Mouse (Mus musculus) embryonic facial prominence, embryonic 14.5 days (tissue): ENCODE data around the gene Zbtb48. TPM values are rescaled to one million over a fixed set of nuclear protein-coding genes. Genes with fewer than 3 reads are reported as not detected.
A peak's percentile ranks its signal among the peaks of the same experiment; 100 is the strongest.

ENCODE experiments used
- ATAC-seq: fragments of 200-750 bp; cut with Nextera tagmentation; 2 replicates; pipeline ENCODE4 v1.8.0; 2017; ENCODE audit warnings: low read depth, moderate number of reproducible peaks, moderate TSS enrichment
- DNase-seq: peaks from one replicate; pipeline ENCODE4 v3.0.0-alpha.2; 2015; ENCODE audit warnings: low spot score
- H3K27ac ChIP-seq: fragments of 300-500 bp; sonication (generic); replicated peaks from 2 replicates; pipeline ENCODE4 v1.5.1; 2014; ENCODE audit warnings: low read depth, mild to moderate bottlenecking, low read length, moderate library complexity
- H3K27me3 ChIP-seq: fragments of 300-500 bp; sonication (generic); replicated peaks from 2 replicates; pipeline ENCODE4 v1.6.1; 2014; ENCODE audit warnings: low read length; ENCODE audit not compliant: control insufficient read depth, insufficient read depth
- H3K36me3 ChIP-seq: fragments of 300-500 bp; sonication (generic); 2 replicates; pipeline ENCODE4 v1.6.1; 2014; ENCODE audit warnings: low read length, mixed read lengths; ENCODE audit not compliant: control insufficient read depth, insufficient read depth
- H3K4me1 ChIP-seq: fragments of 300-500 bp; sonication (generic); 2 replicates; pipeline ENCODE4 v1.6.1; 2014; ENCODE audit warnings: antibody characterized with exemption, low read length; ENCODE audit not compliant: control insufficient read depth, insufficient read depth
- H3K4me2 ChIP-seq: fragments of 300-500 bp; sonication (generic); 2 replicates; pipeline ENCODE4 v1.6.1; 2014; ENCODE audit warnings: low read depth, mild to moderate bottlenecking, low read length, moderate library complexity, mixed read lengths
- H3K4me3 ChIP-seq: fragments of 300-500 bp; sonication (generic); 2 replicates; pipeline ENCODE4 v1.5.1; 2014; ENCODE audit warnings: low read depth, mild to moderate bottlenecking, low read length
- H3K9ac ChIP-seq: fragments of 300-500 bp; sonication (generic); 2 replicates; pipeline ENCODE4 v1.6.1; 2014; ENCODE audit warnings: low read depth, mild to moderate bottlenecking, low read length, moderate library complexity, mixed read lengths
- H3K9me3 ChIP-seq: fragments of 300-500 bp; sonication (generic); 2 replicates; pipeline ENCODE4 v1.6.1; 2016; ENCODE audit warnings: low read length; ENCODE audit not compliant: control insufficient read depth
- WGBS: fragments of 180-500 bp; shearing (Covaris S2); extraction: QIAGEN DNeasy Blood & Tissue Kit; methylation state at CpG from one replicate; pipeline ENCODE4 v1.1.7; 2014; 5-methylcytosine and 5-hydroxymethylcytosine counted together
- polyA plus RNA-seq: library from polyadenylated mRNA; unstranded; fragments of >200 nt; fragmentation: Nextera tagmentation; extraction: Ambion mirVana; gene quantifications from 2 replicates; pipeline ENCODE4 v1.2.1, GENCODE M21; 2014

The Zbtb48 gene
- 19.0 and 19.9 TPM in 2 replicates for polyA plus RNA-seq

DNA sequence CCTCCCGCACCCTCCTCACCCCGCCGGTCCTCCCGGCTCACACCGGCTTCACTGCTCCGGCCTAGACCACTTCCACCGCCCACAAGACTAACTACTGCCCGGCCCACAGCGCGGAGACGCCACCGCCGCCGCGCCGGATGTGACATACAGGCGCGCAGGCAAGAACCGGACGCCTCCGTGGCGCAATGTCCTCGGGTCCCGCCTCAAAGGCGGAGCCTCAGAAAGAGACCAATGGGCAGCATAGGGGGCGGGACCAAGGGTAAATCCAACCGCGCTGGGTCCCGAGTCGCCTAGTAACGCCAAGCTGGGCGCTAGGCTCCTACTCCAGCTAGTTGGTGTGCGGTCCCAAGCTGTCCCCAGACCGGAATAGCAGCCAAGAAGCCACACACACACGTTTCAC, at the start of gene Zbtb48:
Zbtb48 (minus strand) TSS at position 148 of the 400 bp plus-strand sequence.
- Histone ChIP-seq H3K9ac (peak within 1 kb of the TSS; percentile 82), H3K36me3 (peaks cover 18% of the 10 kb centered on the region), H3K27me3 (no peaks in the 10 kb centered on the region), H3K4me2 (peak within 1 kb of the TSS; percentile 98), H3K27ac (peak within 1 kb of the TSS; percentile 44), H3K4me1 (peaks cover 22% of the 10 kb centered on the region), H3K9me3 (no peaks in the 10 kb centered on the region), H3K4me3 (peak within 1 kb of the TSS; percentile 79)
- 0% methylated on average over 19 of the region's 35 CpGs for WGBS
- ATAC-seq (peak; percentile 99), DNase-seq (peak; percentile 99)

DNA sequence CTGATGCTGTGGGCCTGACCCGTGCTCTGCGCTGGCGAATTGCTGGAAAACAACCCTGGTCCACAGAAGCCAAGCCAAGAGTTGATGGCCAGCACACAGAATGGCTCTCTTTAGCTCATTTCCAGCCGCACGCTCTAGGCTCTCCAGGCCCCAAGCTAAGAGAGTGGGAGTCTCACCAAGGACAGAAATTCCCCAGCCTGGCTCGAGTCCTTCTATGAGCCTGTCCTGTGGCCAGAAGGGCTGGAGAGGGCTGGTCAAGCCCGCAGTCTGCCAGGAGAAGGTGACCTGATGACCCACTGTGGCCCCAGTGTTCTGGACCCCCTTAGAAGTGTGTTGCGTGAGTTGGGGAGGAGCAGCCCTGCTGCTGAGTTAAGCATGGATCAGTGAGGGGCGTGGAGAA, 49.7 kb upstream of the Zbtb48 start:
- Histone ChIP-seq H3K4me2 (no peak overlapping the region), H3K36me3 (no peaks in the 10 kb centered on the region), H3K9ac (no peak overlapping the region), H3K4me1 (peaks cover 9% of the 10 kb centered on the region; the same call in 1 of the 2 replicates), H3K27ac (no peak overlapping the region), H3K4me3 (no peak overlapping the region), H3K27me3 (no peaks in the 10 kb centered on the region), H3K9me3 (no peaks in the 10 kb centered on the region)
- ATAC-seq, result no peak
- no peak for DNase-seq
- 93% methylated on average over 9 of the region's 9 CpGs for WGBS

DNA sequence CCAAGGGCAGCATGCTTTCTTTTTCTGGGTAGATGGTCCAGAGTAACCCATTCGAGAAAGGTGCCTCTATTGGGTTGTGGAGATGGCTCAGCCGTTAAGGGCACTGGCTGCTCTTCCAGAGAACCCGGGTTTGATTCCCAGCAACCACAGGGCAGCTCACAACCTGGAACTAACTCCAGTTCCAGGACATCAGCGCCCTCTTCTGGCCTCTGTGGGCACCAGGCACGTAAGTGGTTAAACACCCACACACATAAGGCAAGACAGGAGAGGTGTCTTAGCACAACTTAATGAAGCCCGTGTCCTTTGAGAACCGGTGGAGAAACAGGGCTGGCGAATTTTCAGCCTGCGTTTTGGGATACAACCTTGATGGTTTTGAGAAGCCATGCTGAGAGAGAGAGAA, 47.1 kb upstream of the Zbtb48 start:
- no peaks in the 10 kb centered on the region for H3K9me3 ChIP-seq
- H3K4me3 ChIP-seq, result no peak overlapping the region
- H3K4me1 ChIP-seq, result peaks cover 9% of the 10 kb centered on the region; the same call in 1 of the 2 replicates
- H3K27ac ChIP-seq, result no peak overlapping the region
- H3K27me3 ChIP-seq, result no peaks in the 10 kb centered on the region
- no peak overlapping the region for H3K9ac ChIP-seq
- 84% methylated on average over 9 of the region's 9 CpGs for WGBS
- ATAC-seq, result no peak
- no peak overlapping the region for H3K4me2 ChIP-seq
- no peak for DNase-seq
- H3K36me3 ChIP-seq, result no peaks in the 10 kb centered on the region

DNA sequence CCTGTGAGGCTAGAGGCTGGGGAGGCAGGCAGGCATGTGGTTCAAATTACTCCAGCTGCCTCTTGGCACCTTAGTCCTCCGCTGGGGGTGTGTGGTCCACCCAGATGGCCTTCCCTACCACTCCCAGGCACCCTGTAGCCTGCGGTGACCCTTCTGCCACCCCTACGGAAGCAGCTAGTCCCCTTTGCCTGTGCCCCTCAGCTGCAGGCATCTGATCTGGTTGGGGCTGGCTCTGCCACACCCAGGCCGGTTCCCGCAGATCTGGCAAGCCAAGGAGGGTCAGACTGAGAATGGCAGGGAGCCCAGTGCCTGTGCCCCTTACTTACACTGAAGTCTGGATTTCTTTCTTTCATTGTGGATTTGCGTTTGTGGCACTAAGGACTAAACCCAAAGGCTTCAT, 46.2 kb upstream of the Zbtb48 start:
- Histone ChIP-seq H3K36me3 (no peaks in the 10 kb centered on the region), H3K4me1 (peaks cover 9% of the 10 kb centered on the region; the same call in 1 of the 2 replicates), H3K4me3 (no peak overlapping the region), H3K27ac (no peak overlapping the region), H3K9ac (no peak overlapping the region), H3K9me3 (no peaks in the 10 kb centered on the region), H3K4me2 (no peak overlapping the region), H3K27me3 (no peaks in the 10 kb centered on the region)
- ATAC-seq (no peak), DNase-seq (peak; percentile 38)
- 77% methylated on average over 6 of the region's 6 CpGs for WGBS

DNA sequence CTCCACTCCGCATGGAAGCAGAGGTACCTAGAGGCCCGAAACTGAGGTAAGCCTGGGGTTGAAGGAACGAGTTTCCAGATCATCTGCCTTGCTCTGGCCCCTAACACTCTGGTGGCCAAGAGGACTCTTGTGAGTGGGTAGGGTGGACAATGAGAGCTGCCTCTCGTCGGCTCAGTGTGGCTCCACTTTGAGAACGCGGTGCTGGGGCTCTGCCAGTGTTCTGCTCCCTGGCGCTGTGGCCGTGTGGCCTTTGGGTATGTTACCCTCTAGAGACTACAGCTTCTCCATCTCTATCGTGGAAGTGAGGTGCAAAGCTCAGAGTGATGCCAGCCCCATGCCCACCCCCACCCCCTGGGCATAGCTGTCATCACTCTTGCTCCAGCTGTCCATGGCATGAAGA, 45.2 kb upstream of the Zbtb48 start:
- Histone ChIP-seq H3K4me1 (peaks cover 9% of the 10 kb centered on the region; the same call in 1 of the 2 replicates), H3K9ac (no peak overlapping the region), H3K9me3 (no peaks in the 10 kb centered on the region), H3K27me3 (no peaks in the 10 kb centered on the region), H3K27ac (no peak overlapping the region), H3K36me3 (no peaks in the 10 kb centered on the region), H3K4me2 (no peak overlapping the region), H3K4me3 (no peak overlapping the region)
- 72% methylated on average over 10 of the region's 10 CpGs for whole genome bisulfite sequencing
- no peak for ATAC-seq
- no peak for DNase-seq

DNA sequence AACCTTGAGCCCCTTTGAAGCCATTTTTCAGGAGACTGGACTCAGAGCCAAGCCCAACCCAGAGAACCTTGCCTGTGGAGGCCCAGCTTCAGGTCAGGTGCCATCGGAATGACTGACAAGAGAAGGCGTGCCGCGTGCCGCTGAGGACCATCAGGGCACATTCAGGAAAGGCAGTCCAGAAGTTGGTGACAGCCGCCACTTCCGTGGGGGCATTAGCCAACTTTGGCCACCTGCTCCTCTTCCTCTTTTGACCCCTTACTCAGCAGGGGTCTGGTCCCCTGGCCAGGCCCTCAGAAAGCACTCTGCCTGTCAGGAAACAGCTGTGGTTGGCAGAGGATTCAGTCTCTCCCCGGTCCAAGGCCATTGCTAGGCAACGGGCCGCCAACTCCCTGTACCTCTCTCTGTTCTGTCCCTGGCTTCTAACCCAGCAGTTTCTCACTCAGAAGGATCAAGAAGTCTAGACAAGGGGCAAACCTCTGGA, 44.7 kb upstream of the Zbtb48 start, which contains the start of gene Plekhg5:
Plekhg5 (plus strand) TSS at position 378 of the 481 bp plus-strand sequence.
- Histone ChIP-seq H3K9me3 (no peaks in the 10 kb centered on the region), H3K4me2 (no peak within 1 kb of the TSS), H3K9ac (no peak within 1 kb of the TSS), H3K4me3 (no peak within 1 kb of the TSS), H3K27ac (no peak within 1 kb of the TSS), H3K36me3 (no peaks in the 10 kb centered on the region), H3K27me3 (no peaks in the 10 kb centered on the region), H3K4me1 (peaks cover 9% of the 10 kb centered on the region; the same call in 1 of the 2 replicates)
- 49% methylated on average over 8 of the region's 10 CpGs for WGBS
- DNase-seq, result peak; percentile 51
- no peak for ATAC-seq

DNA sequence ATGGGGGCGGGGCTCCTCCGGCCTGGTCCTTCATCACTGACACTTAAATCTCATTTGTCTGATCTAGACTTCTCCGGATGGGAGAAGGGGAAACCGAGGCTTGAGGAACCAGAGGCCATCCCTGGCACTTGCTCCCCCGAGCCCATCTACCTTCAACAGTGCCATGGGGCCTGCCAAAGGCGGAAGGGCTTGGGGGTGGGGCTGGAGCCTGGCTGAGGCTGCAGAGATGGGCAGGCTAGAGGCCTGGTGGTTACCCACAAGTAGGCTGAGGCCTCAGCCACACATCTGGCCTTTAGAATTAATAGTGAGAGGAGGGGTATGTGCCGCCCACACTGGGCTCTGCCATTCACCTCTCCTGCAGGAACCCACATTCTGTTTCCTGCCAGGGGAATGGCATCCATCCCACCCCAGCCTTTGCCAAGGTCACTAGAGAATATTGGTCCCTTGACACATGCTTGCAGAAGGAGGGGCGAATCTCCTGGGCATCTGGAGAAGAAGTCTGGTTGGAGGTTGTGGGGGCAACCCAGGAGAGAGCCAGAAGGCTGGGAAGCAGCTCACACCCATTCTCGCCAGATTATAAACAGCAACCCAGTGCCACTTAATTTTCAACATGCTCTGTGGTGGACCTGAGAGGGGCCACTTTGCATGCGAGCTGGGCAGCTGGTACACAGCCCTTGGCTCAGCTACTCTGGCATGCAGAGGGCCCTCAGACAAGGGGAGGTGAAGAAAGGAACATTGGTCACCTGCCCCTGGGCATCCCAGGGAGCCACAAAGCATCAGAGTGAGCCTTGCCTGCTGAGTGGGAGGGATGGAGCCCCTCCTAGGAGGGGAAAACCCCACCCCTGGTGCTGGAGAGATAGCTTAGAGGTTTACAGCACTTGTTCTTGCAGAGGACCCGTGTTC, 43.3 kb upstream of the Zbtb48 start:
- Histone ChIP-seq H3K4me1 (peaks cover 9% of the 10 kb centered on the region; the same call in 1 of the 2 replicates), H3K27me3 (no peaks in the 10 kb centered on the region), H3K9me3 (no peaks in the 10 kb centered on the region), H3K36me3 (no peaks in the 10 kb centered on the region), H3K4me3 (no peak overlapping the region), H3K9ac (no peak overlapping the region), H3K27ac (no peak overlapping the region), H3K4me2 (no peak overlapping the region)
- DNase-seq (no peak), ATAC-seq (0 out of 2 replicates have a peak, but pooled peaks have one; percentile 30)
- 69% methylated on average over 11 of the region's 11 CpGs for WGBS

DNA sequence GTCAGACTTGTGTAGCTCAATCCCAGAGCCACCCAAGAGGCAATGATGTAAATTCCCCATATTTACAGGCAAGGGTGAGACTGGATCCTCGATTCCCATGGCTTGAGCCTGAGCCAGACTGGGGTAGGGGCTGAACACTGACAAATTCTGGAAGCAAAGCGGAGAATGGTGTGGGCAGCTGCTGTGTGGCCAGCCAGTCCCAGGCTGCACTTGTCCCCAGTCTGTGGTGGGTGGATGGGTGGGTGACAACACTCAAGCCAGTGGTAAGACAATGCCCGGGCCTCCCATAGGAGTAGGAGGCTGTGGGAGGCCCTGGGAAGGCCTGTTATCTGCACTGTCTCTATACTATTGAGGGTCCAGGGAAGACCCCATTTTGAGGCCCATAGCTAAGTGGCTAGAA, 41.8 kb upstream of the Zbtb48 start:
- no peaks in the 10 kb centered on the region for H3K9me3 ChIP-seq
- ATAC-seq (no peak), DNase-seq (no peak)
- no peaks in the 10 kb centered on the region for H3K36me3 ChIP-seq
- H3K9ac ChIP-seq, result no peak overlapping the region
- no peak overlapping the region for H3K4me2 ChIP-seq
- no peak overlapping the region for H3K4me3 ChIP-seq
- WGBS, result 92% methylated on average over 3 of the region's 3 CpGs
- peaks cover 9% of the 10 kb centered on the region; the same call in 1 of the 2 replicates for H3K4me1 ChIP-seq
- H3K27me3 ChIP-seq, result no peaks in the 10 kb centered on the region
- H3K27ac ChIP-seq, result no peak overlapping the region
